ENCODE assay signal across 8 mouse cellular contexts in genomic region chrX:100494068-100494978, GRCm38 (mm10). TPM values are rescaled to one million over a fixed set of nuclear protein-coding genes. Genes with fewer than 3 reads are reported as not detected.
A peak's percentile ranks its signal among the peaks of the same experiment; 100 is the strongest.
DNase-seq lines count a peak whose midpoint lies in the region; ATAC-seq and TF ChIP-seq lines count a peak whose summit lies in the region.

Igbp1 (plus strand) TSS chrX:100494291.

- peak; percentile 88 for DNase-seq in CD4-positive helper T cell, adult 2 months (ENCODE audit: low read depth, low spot score)
- DNase-seq in brain, embryonic 18.5 days (ENCODE audit: low read depth, low spot score) = peak; percentile 87
- peak; percentile 94 for DNase-seq in kidney, postnatal 0 days (ENCODE audit: low spot score)
- DNase-seq in liver, embryonic 11.5 days (ENCODE audit: low spot score) = peak; percentile 66
- DNase-seq in naive thymus-derived CD4-positive, alpha-beta T cell, adult 2 months (ENCODE audit: low read depth) = peak; percentile 82

- H3K4me1 ChIP-seq in heart, embryonic 12.5 days (replicated peaks) = peaks cover 5% of the 10 kb centered on the region
- no peaks in the 10 kb centered on the region for H3K4me1 ChIP-seq in kidney, postnatal 0 days (replicated peaks; ENCODE audit: insufficient read depth, low read length)
- H3K4me1 ChIP-seq in liver, embryonic 11.5 days (replicated peaks; ENCODE audit: control insufficient read depth, insufficient read depth, low read length) = peaks cover 4% of the 10 kb centered on the region; the same call in 1 of the 2 replicates
- no peaks in the 10 kb centered on the region for H3K4me1 ChIP-seq in stomach, embryonic 14.5 days (ENCODE audit: control insufficient read depth, insufficient read depth, low read length)

- H3K27ac ChIP-seq in heart, embryonic 12.5 days (ENCODE audit: poor library complexity, severe bottlenecking) = peak within 1 kb of the TSS; percentile 47; the same call in 1 of the 2 replicates
- peak within 1 kb of the TSS; percentile 73 for H3K27ac ChIP-seq in kidney, postnatal 0 days
- no peak within 1 kb of the TSS; the same call in 1 of the 2 replicates for H3K27ac ChIP-seq in liver, embryonic 11.5 days (ENCODE audit: low read depth, low read length)
- H3K27ac ChIP-seq in stomach, embryonic 14.5 days (ENCODE audit: low read length) = peak within 1 kb of the TSS; percentile 48; the same call in 1 of the 2 replicates

- WGBS in heart, embryonic 12.5 days = 13% methylated on average over 32 of the region's 32 CpGs
- 24% methylated on average over 32 of the region's 32 CpGs for WGBS in kidney, postnatal 0 days
- whole genome bisulfite sequencing in liver, embryonic 11.5 days = 11% methylated on average over 32 of the region's 32 CpGs
- 17% methylated on average over 32 of the region's 32 CpGs for WGBS in stomach, embryonic 14.5 days

- peak; percentile 23; the same call in 1 of the 2 replicates for TF ChIP-seq CTCF in kidney, postnatal 0 days (IDR thresholded peaks at IDR 0.05; ENCODE audit: low read depth)

- H3K9me3 ChIP-seq in heart, embryonic 12.5 days (replicated peaks) = no peaks in the 10 kb centered on the region
- H3K9me3 ChIP-seq in kidney, postnatal 0 days (replicated peaks; ENCODE audit: low read length) = no peaks in the 10 kb centered on the region
- H3K9me3 ChIP-seq in liver, embryonic 11.5 days (ENCODE audit: control insufficient read depth, low read length) = no peaks in the 10 kb centered on the region
- H3K9me3 ChIP-seq in stomach, embryonic 14.5 days (ENCODE audit: control insufficient read depth, low read depth, low read length) = no peaks in the 10 kb centered on the region

- peak; percentile 84 for ATAC-seq in erythroid progenitor cell, adult 5-6 weeks (replicated peaks; ENCODE audit: low FRiP score, poor library complexity, severe bottlenecking)
- peak; percentile 86 for ATAC-seq in heart, embryonic 12.5 days (ENCODE audit: insufficient number of reproducible peaks, low FRiP score)
- peak; percentile 97 for ATAC-seq in kidney, postnatal 0 days (replicated peaks; ENCODE audit: low FRiP score, low read depth)
- peak; percentile 94 for ATAC-seq in liver, embryonic 11.5 days (replicated peaks; ENCODE audit: low FRiP score)
- ATAC-seq in stomach, embryonic 14.5 days (ENCODE audit: insufficient number of reproducible peaks, insufficient read depth, low FRiP score, low read depth) = peak; percentile 93

- H3K4me2 ChIP-seq in heart, embryonic 12.5 days = peak within 1 kb of the TSS; percentile 77
- H3K4me2 ChIP-seq in kidney, postnatal 0 days (ENCODE audit: low read length) = peak within 1 kb of the TSS; percentile 62
- peak within 1 kb of the TSS; percentile 66 for H3K4me2 ChIP-seq in liver, embryonic 11.5 days
- peak within 1 kb of the TSS; percentile 55 for H3K4me2 ChIP-seq in stomach, embryonic 14.5 days (replicated peaks; ENCODE audit: low read depth, low read length)

- H3K9ac ChIP-seq in heart, embryonic 12.5 days = peak within 1 kb of the TSS; percentile 69
- peak within 1 kb of the TSS; percentile 68 for H3K9ac ChIP-seq in kidney, postnatal 0 days (ENCODE audit: low read depth, low read length)
- H3K9ac ChIP-seq in liver, embryonic 11.5 days (ENCODE audit: low read depth, low read length) = peak within 1 kb of the TSS; percentile 75
- peak within 1 kb of the TSS; percentile 42 for H3K9ac ChIP-seq in stomach, embryonic 14.5 days (replicated peaks; ENCODE audit: low read depth, low read length)

- peaks cover 7% of the 10 kb centered on the region for H3K36me3 ChIP-seq in heart, embryonic 12.5 days
- H3K36me3 ChIP-seq in kidney, postnatal 0 days (ENCODE audit: insufficient read depth, low read length) = no peaks in the 10 kb centered on the region
- H3K36me3 ChIP-seq in liver, embryonic 11.5 days (ENCODE audit: control insufficient read depth, insufficient read depth, low read length) = no peaks in the 10 kb centered on the region
- no peaks in the 10 kb centered on the region; the same call in 1 of the 2 replicates for H3K36me3 ChIP-seq in stomach, embryonic 14.5 days (ENCODE audit: control insufficient read depth, insufficient read depth, low read length)

- H3K27me3 ChIP-seq in heart, embryonic 12.5 days (replicated peaks) = no peaks in the 10 kb centered on the region
- no peaks in the 10 kb centered on the region for H3K27me3 ChIP-seq in kidney, postnatal 0 days (ENCODE audit: insufficient read depth, low read length)
- H3K27me3 ChIP-seq in liver, embryonic 11.5 days (replicated peaks; ENCODE audit: control insufficient read depth, insufficient read depth, low read length) = peaks cover 18% of the 10 kb centered on the region
- no peaks in the 10 kb centered on the region for H3K27me3 ChIP-seq in stomach, embryonic 14.5 days (ENCODE audit: control insufficient read depth, insufficient read depth, low read length)

- peak within 1 kb of the TSS; percentile 74 for H3K4me3 ChIP-seq in heart, embryonic 12.5 days
- peak within 1 kb of the TSS; percentile 48 for H3K4me3 ChIP-seq in kidney, postnatal 0 days (replicated peaks; ENCODE audit: low read depth, low read length)
- peak within 1 kb of the TSS; percentile 66 for H3K4me3 ChIP-seq in liver, embryonic 11.5 days (ENCODE audit: low read depth, low read length)
- peak within 1 kb of the TSS; percentile 53 for H3K4me3 ChIP-seq in stomach, embryonic 14.5 days (ENCODE audit: low read depth, low read length)

RNA-seq across cellular contexts. Expression of gene Igbp1, which starts in this region (rescaled TPM):
- total RNA-seq in erythroid progenitor cell, adult 5-6 weeks (2015; ENCODE audit: low replicate concordance) = 16.6 and 23.5 TPM in 2 replicates
- 9.7 and 19.5 TPM in 2 replicates for total RNA-seq in erythroid progenitor cell, adult 5-6 weeks (2017; ENCODE audit: low replicate concordance)
- polyA plus RNA-seq in heart, embryonic 12.5 days (2016; fragmentation: Nextera tagmentation; extraction: Ambion mirVana) = 22.4 and 23.3 TPM in 2 replicates
- polyA plus RNA-seq in kidney, postnatal 0 days (2015; fragmentation: Nextera tagmentation; extraction: Ambion mirVana) = 50.2 and 50.9 TPM in 2 replicates
- 39.9 and 40.5 TPM in 2 replicates for polyA plus RNA-seq in liver, embryonic 11.5 days (2014; fragmentation: Nextera tagmentation; extraction: Ambion mirVana)
- 45.3 and 45.7 TPM in 2 replicates for polyA plus RNA-seq in stomach, embryonic 14.5 days (2014; fragmentation: Nextera tagmentation; extraction: Ambion mirVana)
